Mouse (Mus musculus) adipocyte (in vitro differentiated cells): ENCODE data around the gene Baiap2l2.

Experiments
- DNase-seq: peaks from one replicate; pipeline ENCODE4 v3.0.0-alpha.2; 2016; ENCODE audit warnings: low spot score

Gene Baiap2l2

GRCm38 (mm10) chr15:79212750-79213446 is 72.4 kb downstream of the Baiap2l2 start:
- DNase-seq = no peak

- DNase-seq = no peak
Measured at GRCm38 (mm10) chr15:79210357-79210756, 75.0 kb downstream of the Baiap2l2 start.

DNA sequence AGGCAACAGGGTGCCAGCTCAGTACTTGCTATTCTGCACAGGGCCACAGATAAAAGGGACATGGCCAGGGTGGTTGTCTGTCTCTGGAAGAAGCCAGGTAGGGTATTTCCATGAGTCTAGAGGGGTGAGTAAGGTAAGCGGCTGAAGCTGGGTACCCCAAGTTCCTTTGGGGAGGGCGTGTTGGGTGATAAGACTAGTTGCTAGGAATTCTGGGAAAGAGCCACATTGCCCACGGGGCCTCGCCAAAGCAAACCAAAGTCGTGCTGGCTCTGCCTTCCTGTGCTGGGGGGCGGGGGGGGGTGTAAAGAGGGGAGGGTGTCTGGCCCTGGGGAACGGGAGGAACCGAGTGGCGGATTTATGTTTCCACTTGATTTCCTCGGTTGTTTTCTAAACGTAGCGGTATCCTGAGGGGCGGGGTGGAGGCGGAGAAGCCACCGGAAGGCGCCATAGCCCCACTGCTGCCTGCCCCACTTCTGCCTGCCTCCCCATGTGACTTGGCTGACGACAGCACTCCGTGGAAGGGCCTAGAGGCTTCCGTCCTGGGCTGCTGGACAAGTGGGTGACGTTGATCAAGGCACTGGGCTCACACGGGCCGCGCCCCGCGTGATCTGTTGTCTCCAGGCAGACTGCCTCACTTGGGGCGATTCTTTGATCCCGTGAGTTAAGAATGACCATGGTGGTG is 76.4 kb downstream of the Baiap2l2 start:
- DNase-seq = no peak

DNA sequence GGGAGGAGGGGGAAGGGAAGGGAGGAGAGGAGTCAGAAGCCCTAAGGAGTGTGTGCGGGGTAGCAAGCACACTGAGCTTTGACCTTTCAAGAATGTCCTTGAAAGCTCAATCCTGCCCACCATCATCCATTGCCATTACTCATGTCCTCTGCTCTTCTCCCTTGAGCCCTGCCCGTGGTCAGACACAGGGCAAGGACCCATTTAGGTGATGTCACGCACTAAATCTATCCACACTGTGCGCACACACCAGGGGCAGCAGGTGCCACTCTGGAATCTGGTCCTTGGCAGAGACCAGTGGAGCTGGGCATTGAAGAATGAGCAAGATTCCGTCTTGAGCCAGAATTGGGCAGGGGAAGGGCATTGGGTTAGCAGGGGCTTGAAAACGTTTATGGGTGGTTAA is 77.1 kb downstream of the Baiap2l2 start:
- no peak for DNase-seq
